Mouse (Mus musculus) urinary bladder, postnatal 14 days (tissue): ENCODE measurements around the gene Rpap1.
"Not testable (repeated sequence)": the region's sequence is repeated elsewhere in the genome, so short reads cannot be mapped to it uniquely, and the experiment has no call there.

Source experiments
- DNase-seq: peaks from one replicate; pipeline ENCODE4 v3.0.0; 2021; ENCODE audit warnings: low spot score

Rpap1 gene

DNA sequence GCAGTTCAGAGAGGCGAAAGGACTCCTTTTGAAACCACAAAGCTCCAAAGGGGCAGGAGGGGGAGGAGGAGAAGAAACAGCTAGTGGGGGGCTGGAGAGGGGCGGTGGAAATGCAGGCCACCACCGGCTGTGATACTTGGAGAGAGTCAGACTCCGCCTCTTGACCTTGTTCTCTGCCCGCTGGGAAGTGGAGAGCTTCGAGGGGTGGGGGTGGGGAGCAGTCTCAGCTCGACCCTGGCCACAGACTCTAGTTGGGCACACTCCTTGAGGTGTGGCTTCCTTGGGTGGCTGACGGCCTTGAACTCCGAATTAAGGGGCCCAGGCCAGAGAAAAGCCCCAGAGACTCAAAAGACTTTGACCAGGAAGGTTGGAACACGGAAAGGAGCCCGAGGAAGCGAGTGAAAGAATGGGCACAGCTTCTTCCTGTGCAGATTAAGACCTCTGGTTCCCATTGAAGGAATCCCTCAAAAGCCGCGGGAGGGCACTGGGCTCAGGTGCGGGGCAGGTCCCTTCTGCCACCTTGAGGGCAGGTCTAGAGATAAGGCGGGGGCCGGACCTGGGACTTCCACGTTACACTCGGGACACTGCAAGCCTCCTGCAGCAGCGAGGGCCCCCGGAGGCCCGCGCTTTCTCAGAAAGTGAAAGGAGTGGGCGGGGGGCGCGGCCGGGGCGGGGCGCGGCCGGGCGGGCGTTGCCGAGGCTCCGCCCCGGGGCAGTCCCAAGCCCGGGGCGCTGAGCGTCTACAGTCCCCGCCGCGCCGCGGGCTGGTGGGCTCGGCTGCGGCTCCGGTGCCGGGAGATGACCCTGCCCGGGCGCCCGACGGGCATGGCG, 45.5 kb downstream of the Rpap1 start, which contains the start of gene Itpka:
TSS of gene Itpka (plus strand) at position 757 of the 831 bp plus-strand sequence.
- peak; percentile 46 for DNase-seq

DNA sequence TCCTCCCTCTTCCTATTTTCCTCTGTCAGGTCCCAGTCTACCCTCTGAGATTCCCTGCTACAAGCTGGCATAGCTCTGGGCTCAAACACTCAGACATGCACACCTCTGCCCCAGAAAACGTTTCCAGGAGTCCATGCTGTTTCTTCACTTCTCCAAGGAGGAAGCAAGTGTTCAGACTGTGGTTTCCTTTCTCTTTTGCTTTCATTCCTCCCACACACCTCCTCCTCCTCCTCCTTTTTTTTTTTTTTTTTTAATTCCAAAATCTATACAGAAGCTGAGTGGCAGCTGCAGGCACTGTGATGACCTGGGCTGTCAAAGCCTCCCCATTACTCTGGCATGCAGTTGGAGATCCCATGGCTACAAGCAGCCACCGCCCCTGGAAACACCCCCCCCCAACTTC, 46.8 kb downstream of the Rpap1 start:
- no peak for DNase-seq

DNA sequence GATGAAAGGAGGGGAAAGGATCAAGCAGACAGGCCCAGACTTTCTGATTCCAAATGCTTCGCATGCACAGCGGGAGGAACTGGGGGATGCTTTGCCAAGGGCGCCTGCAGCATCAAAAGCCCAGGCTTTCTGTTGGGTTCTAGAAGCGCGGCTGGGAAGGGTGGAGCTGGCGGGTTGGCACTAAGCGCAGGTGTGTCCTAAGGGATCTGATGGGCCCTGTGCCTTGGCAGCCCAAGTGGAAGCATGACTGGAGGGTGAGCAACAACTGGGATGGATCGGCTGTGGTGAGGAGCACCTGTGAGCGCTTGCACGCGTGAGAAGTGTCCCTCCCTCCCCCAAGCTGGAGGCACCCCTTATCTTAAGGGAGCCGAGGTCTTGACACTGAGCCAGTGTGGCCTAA, 50.2 kb downstream of the Rpap1 start:
- peak; percentile 15 for DNase-seq

DNA sequence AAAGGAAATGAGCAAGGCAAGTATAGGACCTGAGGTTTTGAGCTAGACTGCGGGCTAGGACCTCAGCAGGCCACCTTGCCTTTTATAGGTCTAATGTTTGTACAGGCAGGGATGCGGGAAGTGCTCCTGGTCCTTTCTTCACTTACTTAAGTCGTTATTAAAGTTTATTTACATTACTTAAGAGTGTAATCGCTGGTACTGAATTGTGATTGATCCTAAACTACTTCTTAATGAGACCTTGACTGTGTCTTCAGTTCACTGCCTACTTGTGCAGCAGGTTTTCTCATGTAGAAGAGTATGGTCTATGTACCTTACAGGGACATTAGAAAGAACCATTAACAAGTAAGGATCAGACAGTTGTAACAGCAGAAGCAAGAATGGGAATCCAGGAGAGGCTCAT, 56.6 kb downstream of the Rpap1 start:
- DNase-seq = no peak

DNA sequence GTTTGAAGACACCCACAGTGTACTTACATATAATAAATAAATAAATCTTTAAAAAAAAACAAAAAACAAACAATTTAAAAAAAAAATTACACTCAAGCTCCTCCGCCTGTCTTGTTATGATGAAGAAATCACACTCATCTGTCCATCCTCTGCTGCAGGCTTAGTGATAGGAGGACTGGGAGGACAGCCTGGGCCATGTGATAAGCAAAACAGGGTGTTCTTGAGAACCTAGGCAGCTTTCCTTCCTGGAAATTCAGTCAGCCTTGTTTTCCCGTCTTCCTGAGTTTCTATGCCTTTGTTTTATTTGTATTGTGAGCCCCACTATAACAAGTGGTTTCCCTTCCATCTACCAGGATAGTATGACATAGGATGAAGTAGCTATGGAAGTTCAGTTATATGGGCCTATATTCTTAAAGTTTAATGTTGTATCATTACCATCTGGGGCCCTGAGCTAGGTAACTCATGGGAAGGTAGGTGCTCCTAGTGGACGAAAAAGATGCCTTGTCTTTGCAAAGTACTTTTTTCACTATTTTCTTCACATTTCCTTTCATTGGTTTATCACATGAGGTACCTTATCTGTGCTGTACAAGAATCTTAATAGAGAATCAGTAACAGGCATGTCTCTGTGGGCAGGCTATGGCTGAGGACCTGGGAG, 59.4 kb downstream of the Rpap1 start:
- no peak for DNase-seq

DNA sequence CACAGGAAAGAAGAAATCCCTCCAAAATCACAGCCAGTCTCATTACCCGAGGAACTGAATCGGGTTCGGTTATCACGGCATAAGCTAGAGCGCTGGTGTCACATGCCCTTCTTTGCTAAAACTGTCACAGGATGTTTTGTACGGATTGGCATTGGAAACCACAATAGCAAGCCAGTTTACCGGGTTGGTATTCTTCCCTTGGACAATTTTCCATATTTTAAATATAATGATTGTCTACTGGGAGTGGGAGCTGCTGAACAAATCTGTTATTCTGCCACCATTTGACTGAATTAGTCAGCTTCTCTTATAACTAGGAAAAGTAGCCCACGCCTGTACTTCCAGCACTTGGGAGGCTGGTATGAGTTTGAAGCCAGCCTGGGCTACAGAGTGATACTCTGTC, 66.3 kb downstream of the Rpap1 start:
- DNase-seq = no peak

DNA sequence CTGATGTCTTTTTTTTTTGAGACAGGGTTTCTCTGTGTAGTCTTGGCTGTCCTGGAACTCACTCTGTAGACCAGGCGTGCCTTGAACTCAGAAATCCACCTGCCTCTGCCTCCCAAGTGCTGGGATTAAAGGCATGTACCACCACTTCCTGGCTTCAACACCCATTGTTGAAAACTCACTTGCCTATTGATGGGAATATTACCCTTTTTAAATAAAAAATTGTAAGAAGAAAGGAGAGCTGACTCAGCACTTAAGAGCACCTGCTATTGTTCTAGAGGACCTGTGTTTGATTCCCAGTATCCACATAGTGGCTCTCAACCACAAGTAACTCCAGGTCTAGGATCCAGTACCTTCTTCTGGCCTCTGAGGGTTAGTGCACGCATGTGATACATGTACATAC, 71.5 kb downstream of the Rpap1 start:
- DNase-seq = not testable (repeated sequence)
